Mouse (Mus musculus): ENCODE measurements around the gene Plac9a.

GRCm38 (mm10) chr14:25846516-25846915, 56.4 kb downstream of the Plac9a start:
- TF ChIP-seq CTCF (IDR thresholded peaks at IDR 0.05; ENCODE audit: insufficient read depth, low read length) (no peak), POLR2A (IDR thresholded peaks at IDR 0.05; ENCODE audit: borderline replicate concordance, extremely low read depth, low read depth, low read length) (no peak)
